14 mouse cellular contexts compared by ENCODE assay signal in genomic region chr17:27485940-27486339, GRCm38 (mm10). TPM values are rescaled to one million over a fixed set of nuclear protein-coding genes. Genes with fewer than 3 reads are reported as not detected.
"Had no signal": no experiment of that assay in that cellular context is flagged by ENCODE, and none has a peak within 500 bp of the region (broad histone marks: within the 10 kb centered on the region; RNA-seq: fewer than 3 reads in every experiment).

No protein-coding gene starts in this region.

- H3K27me3 ChIP-seq: lung, embryonic 15.5 days; midbrain, embryonic 12.5 days had no signal

- H3K9ac ChIP-seq: kidney, embryonic 15.5 days; liver, embryonic 13.5 days; liver, postnatal 0 days; lung, embryonic 15.5 days; midbrain, embryonic 12.5 days had no signal

- H3K27ac ChIP-seq: kidney, embryonic 15.5 days; liver, embryonic 13.5 days; lung, embryonic 15.5 days; macrophage; midbrain, embryonic 12.5 days had no signal

- H3K4me1 ChIP-seq: lung, embryonic 15.5 days; megakaryocyte, embryonic 14.5 days had no signal

- ATAC-seq: liver, postnatal 0 days had no signal

- H3K4me3 ChIP-seq: kidney, embryonic 15.5 days; liver, embryonic 13.5 days; lung, embryonic 15.5 days; megakaryocyte, embryonic 14.5 days; midbrain, embryonic 12.5 days had no signal

- H3K9me3 ChIP-seq: kidney, embryonic 15.5 days; liver, embryonic 13.5 days; lung, embryonic 15.5 days; megakaryocyte, embryonic 14.5 days; midbrain, embryonic 12.5 days had no signal

- DNase-seq: kidney, adult 2 months; kidney, postnatal 14 days; liver; liver, embryonic 13.5 days; liver, postnatal 0 days; lung, postnatal 14 days; right cerebral cortex, adult 18-20 months; right cerebral cortex, postnatal 25 days; thymus, postnatal 25 days had no signal

- H3K4me2 ChIP-seq: kidney, embryonic 15.5 days; liver, embryonic 13.5 days; lung, embryonic 15.5 days; midbrain, embryonic 12.5 days had no signal

- H3K36me3 ChIP-seq: kidney, embryonic 15.5 days; liver, embryonic 13.5 days; lung, embryonic 15.5 days; midbrain, embryonic 12.5 days had no signal

RNA-seq across cellular contexts. Expression of gene Grm4, which starts 35.3 kb away (rescaled TPM):
- polyA plus RNA-seq: liver, embryonic 13.5 days; liver, postnatal 0 days; macrophage had no signal
